Mouse (Mus musculus) forebrain, embryonic 11.5 days (tissue): Measurements from ENCODE around the gene Jade2. TPM values are rescaled to one million over a fixed set of nuclear protein-coding genes. Genes with fewer than 3 reads are reported as not detected.

Source experiments
- ATAC-seq: fragments of 200-750 bp; cut with Nextera tagmentation; replicated peaks from 2 replicates; pipeline ENCODE4 v1.8.0; 2017; ENCODE audit warnings: moderate TSS enrichment; ENCODE audit not compliant: low FRiP score
- DNase-seq: peaks from one replicate; pipeline ENCODE4 v3.0.0-alpha.2; 2017; ENCODE audit warnings: low spot score
- H3K27ac ChIP-seq: fragments of 300-500 bp; sonication (generic); 2 replicates; pipeline ENCODE4 v1.5.1; 2014; ENCODE audit warnings: low read depth, low read length
- H3K27me3 ChIP-seq: fragments of 300-500 bp; sonication (generic); 2 replicates; pipeline ENCODE4 v1.6.1; 2014; ENCODE audit warnings: mild to moderate bottlenecking, low read length, mixed read lengths; ENCODE audit not compliant: control insufficient read depth, insufficient read depth
- H3K36me3 ChIP-seq: fragments of 300-500 bp; sonication (generic); 2 replicates; pipeline ENCODE4 v1.6.1; 2014; ENCODE audit warnings: mild to moderate bottlenecking, low read length, moderate library complexity, mixed read lengths; ENCODE audit not compliant: control insufficient read depth, insufficient read depth
- H3K4me1 ChIP-seq: fragments of 300-500 bp; sonication (generic); replicated peaks from 2 replicates; pipeline ENCODE4 v1.6.1; 2014; ENCODE audit warnings: low read length, mixed read lengths; ENCODE audit not compliant: control insufficient read depth, insufficient read depth
- H3K4me2 ChIP-seq: fragments of 300-500 bp; sonication (generic); 2 replicates; pipeline ENCODE4 v1.6.1; 2014; ENCODE audit warnings: low read depth, mild to moderate bottlenecking, low read length, moderate library complexity, mixed read lengths; ENCODE audit not compliant: severe bottlenecking
- H3K4me3 ChIP-seq: fragments of 300-500 bp; sonication (generic); 2 replicates; pipeline ENCODE4 v1.5.1; 2014; ENCODE audit warnings: low read depth, low read length
- H3K9ac ChIP-seq: fragments of 300-500 bp; sonication (generic); 2 replicates; pipeline ENCODE4 v1.6.1; 2014; ENCODE audit warnings: low read length
- H3K9me3 ChIP-seq: fragments of 300-500 bp; sonication (generic); 2 replicates; pipeline ENCODE4 v1.6.1; 2016; ENCODE audit warnings: low read length, mixed read lengths; ENCODE audit not compliant: control insufficient read depth
- WGBS: fragments of 180-500 bp; shearing (Covaris S2); extraction: QIAGEN DNeasy Blood & Tissue Kit; methylation state at CpG from one replicate; pipeline ENCODE4 v1.1.7; 2014; 5-methylcytosine and 5-hydroxymethylcytosine counted together
- polyA plus RNA-seq: library from polyadenylated mRNA; unstranded; fragments of >200 nt; fragmentation: Nextera tagmentation; extraction: Ambion mirVana; gene quantifications from 2 replicates; pipeline ENCODE4 v1.2.1, GENCODE M21; 2014

Jade2 gene
- polyA plus RNA-seq, 1 experiment from 2014 or later: 0.29 TPM

- WGBS: 78% methylated on average over 9 of the region's 9 CpGs
- Histone ChIP-seq H3K4me1 (no peaks in the 10 kb centered on the region; the same call in 1 of the 2 replicates), H3K9ac (no peak overlapping the region), H3K9me3 (no peaks in the 10 kb centered on the region), H3K4me3 (no peak overlapping the region), H3K36me3 (no peaks in the 10 kb centered on the region), H3K27me3 (no peaks in the 10 kb centered on the region), H3K4me2 (no peak overlapping the region), H3K27ac (no peak overlapping the region)
- ATAC-seq: no peak
- DNase-seq: no peak
Measured at GRCm38 (mm10) chr11:51841149-51841548, 16.3 kb downstream of the Jade2 start.

DNA sequence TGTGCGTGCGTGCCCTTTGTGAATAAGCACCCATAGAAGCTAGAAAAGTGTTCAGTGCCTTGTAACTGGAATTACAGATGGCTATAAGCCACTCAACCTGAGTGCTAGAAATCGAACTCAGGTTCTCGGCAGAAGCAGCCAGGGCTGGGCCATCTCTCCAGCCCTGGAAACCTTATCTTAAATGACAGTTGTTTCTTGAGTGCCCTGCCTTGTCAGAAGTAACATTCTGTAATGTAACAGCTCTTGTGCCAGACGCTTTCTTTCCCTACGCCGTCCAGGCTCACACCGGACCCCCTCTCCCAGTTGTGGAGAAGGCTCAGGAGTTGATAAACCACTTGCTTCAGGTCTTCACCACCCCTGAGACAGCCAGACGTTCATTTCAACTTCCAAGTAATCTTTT lies 16.8 kb downstream of the Jade2 start:
- WGBS: 91% methylated on average over 9 of the region's 9 CpGs
- Histone ChIP-seq H3K9ac (no peak overlapping the region), H3K4me2 (no peak overlapping the region), H3K27me3 (no peaks in the 10 kb centered on the region), H3K4me3 (no peak overlapping the region), H3K36me3 (no peaks in the 10 kb centered on the region), H3K4me1 (no peaks in the 10 kb centered on the region; the same call in 1 of the 2 replicates), H3K27ac (no peak overlapping the region), H3K9me3 (no peaks in the 10 kb centered on the region)
- ATAC-seq (no peak), DNase-seq (no peak)

GRCm38 (mm10) chr11:51839973-51840372 lies 17.5 kb downstream of the Jade2 start:
- no peak for DNase-seq
- 87% methylated on average over 11 of the region's 11 CpGs for WGBS
- H3K4me3 ChIP-seq: no peak overlapping the region
- no peak overlapping the region for H3K4me2 ChIP-seq
- no peaks in the 10 kb centered on the region; the same call in 1 of the 2 replicates for H3K4me1 ChIP-seq
- no peak for ATAC-seq
- no peaks in the 10 kb centered on the region for H3K36me3 ChIP-seq
- no peaks in the 10 kb centered on the region for H3K9me3 ChIP-seq
- H3K9ac ChIP-seq: no peak overlapping the region
- no peaks in the 10 kb centered on the region for H3K27me3 ChIP-seq
- no peak overlapping the region for H3K27ac ChIP-seq

- DNase-seq: no peak
- Histone ChIP-seq H3K27ac (no peak overlapping the region), H3K9me3 (no peaks in the 10 kb centered on the region), H3K4me1 (no peaks in the 10 kb centered on the region; the same call in 1 of the 2 replicates), H3K36me3 (no peaks in the 10 kb centered on the region), H3K4me3 (no peak overlapping the region), H3K4me2 (no peak overlapping the region), H3K27me3 (no peaks in the 10 kb centered on the region), H3K9ac (no peak overlapping the region)
- 78% methylated on average over 2 of the region's 2 CpGs for WGBS
- ATAC-seq: no peak
Measured at GRCm38 (mm10) chr11:51839106-51839505, 18.3 kb downstream of the Jade2 start.

DNA sequence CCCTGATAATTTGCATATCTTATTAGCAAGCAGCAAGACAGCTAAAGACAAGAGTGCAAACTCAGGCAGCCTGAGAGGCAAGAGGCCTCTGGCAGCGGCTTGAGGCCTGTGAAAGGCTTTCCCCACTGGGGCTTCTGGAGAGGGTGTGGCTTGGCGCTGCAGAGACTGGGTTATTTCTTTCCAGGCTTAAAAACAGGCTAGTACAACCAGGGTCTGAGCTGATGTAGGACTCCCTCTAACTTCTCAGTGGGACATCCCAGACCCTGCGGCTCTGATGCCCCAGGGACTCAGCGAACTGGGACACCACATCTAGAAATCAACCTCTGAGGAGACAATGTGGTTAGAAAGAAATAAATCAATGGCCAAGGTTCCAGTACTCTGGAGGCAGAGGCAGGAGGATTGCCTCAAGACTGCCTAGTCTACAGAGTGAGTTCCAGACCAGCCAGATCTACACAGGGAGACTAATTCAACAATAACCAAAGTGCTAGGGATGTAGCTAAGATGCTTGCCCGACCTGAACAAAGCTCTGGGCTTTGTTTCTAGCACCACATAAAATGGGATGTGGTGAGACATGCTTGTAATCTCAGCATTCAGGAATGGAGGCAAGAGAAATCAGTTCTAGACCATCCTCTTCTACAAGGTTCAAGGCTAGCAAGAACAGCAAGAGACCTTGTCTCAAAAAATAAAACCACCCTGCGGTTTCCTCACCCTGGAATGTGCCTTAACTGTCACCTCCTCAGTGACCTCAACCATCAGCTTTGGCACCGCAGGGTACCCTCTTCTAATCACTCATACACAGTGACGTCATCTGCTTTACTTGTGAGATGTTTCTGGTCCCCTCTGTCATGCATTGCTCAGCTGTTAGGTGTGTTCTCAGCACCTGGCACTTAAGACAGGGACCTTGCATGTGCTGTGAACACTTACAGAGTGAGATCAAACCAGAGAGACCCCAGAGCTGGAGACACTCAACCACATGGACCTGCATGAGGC lies 20.0 kb downstream of the Jade2 start:
- no peaks in the 10 kb centered on the region; the same call in 1 of the 2 replicates for H3K4me1 ChIP-seq
- H3K27ac ChIP-seq: no peak overlapping the region
- 80% methylated on average over 8 of the region's 8 CpGs for WGBS
- H3K27me3 ChIP-seq: no peaks in the 10 kb centered on the region
- ATAC-seq (no peak), DNase-seq (no peak)
- H3K9me3 ChIP-seq: no peaks in the 10 kb centered on the region
- H3K36me3 ChIP-seq: no peaks in the 10 kb centered on the region
- H3K4me2 ChIP-seq: no peak overlapping the region
- H3K9ac ChIP-seq: no peak overlapping the region
- H3K4me3 ChIP-seq: no peak overlapping the region

DNA sequence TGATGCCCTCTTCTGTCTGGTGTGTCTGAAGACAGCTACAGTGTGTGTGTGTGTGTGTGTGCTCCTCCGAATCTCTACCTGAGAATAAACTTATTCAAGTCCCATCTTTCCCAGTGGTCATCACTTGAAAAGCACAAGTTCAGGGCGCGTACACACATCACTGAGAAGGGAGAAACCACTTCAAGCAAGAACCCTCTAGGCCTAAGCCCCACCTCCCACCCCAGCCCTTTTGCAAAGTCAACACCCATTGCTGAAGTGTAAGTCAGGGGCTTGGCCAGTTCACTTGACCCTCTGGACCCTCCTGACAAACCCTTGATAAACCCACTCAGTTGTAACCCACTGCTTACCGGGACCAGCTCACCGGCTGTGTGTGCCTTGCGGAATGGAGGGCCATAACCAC lies 20.9 kb downstream of the Jade2 start:
- no peak overlapping the region for H3K27ac ChIP-seq
- 86% methylated on average over 6 of the region's 6 CpGs for WGBS

DNA sequence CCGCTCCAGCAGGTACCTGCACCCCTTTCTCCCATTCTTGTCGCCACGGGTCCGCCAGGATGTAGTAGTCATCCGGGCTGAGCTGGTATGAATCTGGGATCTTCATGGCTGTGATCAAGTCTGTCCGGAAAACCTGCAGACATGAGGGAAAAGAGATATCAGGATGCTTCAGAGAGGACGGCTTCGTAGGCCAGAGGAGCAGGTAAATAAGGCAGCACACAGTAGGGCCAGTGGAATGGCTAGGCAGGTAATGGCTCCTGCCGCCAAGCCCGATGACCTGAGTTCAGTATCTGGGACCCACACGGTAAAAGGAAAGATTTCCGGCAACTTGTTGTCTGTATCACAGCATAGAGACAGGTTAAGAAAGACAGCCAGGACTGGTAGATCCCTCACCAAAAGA lies 21.9 kb downstream of the Jade2 start:
- DNase-seq (no peak), ATAC-seq (no peak)
- Histone ChIP-seq H3K4me1 (no peaks in the 10 kb centered on the region; the same call in 1 of the 2 replicates), H3K27ac (no peak overlapping the region), H3K9ac (no peak overlapping the region), H3K4me3 (no peak overlapping the region), H3K36me3 (no peaks in the 10 kb centered on the region), H3K27me3 (no peaks in the 10 kb centered on the region), H3K4me2 (no peak overlapping the region), H3K9me3 (no peaks in the 10 kb centered on the region)
- WGBS: 96% methylated on average over 12 of the region's 12 CpGs

More for the DNA sequence above, 20.9 kb downstream of the Jade2 start:
- H3K27me3 ChIP-seq: no peaks in the 10 kb centered on the region
- ATAC-seq (no peak), DNase-seq (no peak)
- no peaks in the 10 kb centered on the region for H3K9me3 ChIP-seq
- no peaks in the 10 kb centered on the region; the same call in 1 of the 2 replicates for H3K4me1 ChIP-seq
- H3K4me2 ChIP-seq: no peak overlapping the region
- H3K36me3 ChIP-seq: no peaks in the 10 kb centered on the region
- H3K9ac ChIP-seq: no peak overlapping the region
- no peak overlapping the region for H3K4me3 ChIP-seq

GRCm38 (mm10) chr11:51834067-51834411 lies 23.4 kb downstream of the Jade2 start:
- 91% methylated on average over 8 of the region's 8 CpGs for WGBS
- H3K9me3 ChIP-seq: no peaks in the 10 kb centered on the region
- no peak overlapping the region for H3K4me2 ChIP-seq
- H3K36me3 ChIP-seq: no peaks in the 10 kb centered on the region
- ATAC-seq (no peak), DNase-seq (no peak)
- no peak overlapping the region for H3K9ac ChIP-seq
- no peak overlapping the region for H3K27ac ChIP-seq
- no peaks in the 10 kb centered on the region for H3K27me3 ChIP-seq
- no peaks in the 10 kb centered on the region; the same call in 1 of the 2 replicates for H3K4me1 ChIP-seq
- no peak overlapping the region for H3K4me3 ChIP-seq
